Mouse (Mus musculus) bone marrow, adult 2 months (tissue): ENCODE measurements around the gene Kng2. TPM values are rescaled to one million over a fixed set of nuclear protein-coding genes. Genes with fewer than 3 reads are reported as not detected.
"Not testable (repeated sequence)": the region's sequence is repeated elsewhere in the genome, so short reads cannot be mapped to it uniquely, and the experiment has no call there.

Experiments
- H3K27ac ChIP-seq: fragments of 200-500 bp; 2 replicates; pipeline ENCODE4 v1.5.1; 2012; ENCODE audit warnings: low read depth, mild to moderate bottlenecking, control low read depth, inconsistent platforms, low read length; ENCODE audit not compliant: control insufficient read depth, poor library complexity, insufficient read depth
- H3K4me1 ChIP-seq: fragments of 200-500 bp; 2 replicates; pipeline ENCODE4 v1.6.1; 2011; ENCODE audit warnings: low read length; ENCODE audit not compliant: control insufficient read depth, insufficient read depth
- H3K4me3 ChIP-seq: fragments of 200-500 bp; replicated peaks from 2 replicates; pipeline ENCODE3; 2011; ENCODE audit warnings: mild to moderate bottlenecking, low read depth, low read length, control low read depth; ENCODE audit not compliant: control insufficient read depth
- CTCF ChIP-seq: fragments of 200-500 bp; IDR thresholded peaks from 2 replicates; pipeline ENCODE4 v1.5.1; 2011; ENCODE audit warnings: low read length, control low read depth; ENCODE audit not compliant: control insufficient read depth, insufficient read depth
- POLR2A ChIP-seq: fragments of 200-500 bp; IDR thresholded peaks from 2 replicates; pipeline ENCODE4 v1.6.1; 2011; ENCODE audit warnings: low read depth, mild to moderate bottlenecking, control low read depth, low read length, borderline replicate concordance; ENCODE audit not compliant: control insufficient read depth
- WGBS: fragments of 180-500 bp; shearing (Covaris S2); methylation state at CpG from one replicate; pipeline ENCODE4 v1.1.7; 2018; 5-methylcytosine and 5-hydroxymethylcytosine counted together
- polyA plus RNA-seq: library from polyadenylated mRNA; stranded (reverse); fragments of >200 nt; gene quantifications from 2 replicates; pipeline ENCODE4 v1.2.4, GENCODE M21; 2011; ENCODE audit warnings: low replicate concordance; ENCODE audit not compliant: missing spikeins, insufficient read depth, insufficient read length

The Kng2 gene
- polyA plus RNA-seq, 1 experiment, result 54.1 TPM

DNA sequence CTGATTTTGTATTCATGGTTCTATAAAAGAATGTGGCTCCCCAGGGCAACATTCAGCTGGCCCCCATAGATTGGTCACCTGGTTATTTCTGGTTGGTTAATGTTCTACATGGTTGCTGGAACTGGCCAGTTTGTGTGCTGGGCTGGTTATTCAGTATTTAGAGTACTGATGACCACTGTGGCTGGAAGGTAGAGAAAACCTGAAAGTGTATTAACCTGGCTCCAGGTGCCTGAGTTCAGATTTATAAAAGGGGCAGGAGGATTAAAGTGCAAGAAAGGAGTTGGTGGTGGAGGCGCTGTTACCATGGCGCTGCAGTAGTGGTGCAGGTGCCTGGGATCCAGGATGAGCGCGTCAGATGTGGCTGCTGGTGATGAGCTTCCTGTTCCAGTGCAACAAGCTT, 4.4 kb upstream of the Kng2 start:
- WGBS, result 79% methylated on average over 4 of the region's 4 CpGs
- Histone ChIP-seq H3K4me3 (no peak overlapping the region), H3K27ac (no peak overlapping the region), H3K4me1 (no peaks in the 10 kb centered on the region)
- TF ChIP-seq POLR2A, result no peak
- no peak for TF ChIP-seq CTCF

DNA sequence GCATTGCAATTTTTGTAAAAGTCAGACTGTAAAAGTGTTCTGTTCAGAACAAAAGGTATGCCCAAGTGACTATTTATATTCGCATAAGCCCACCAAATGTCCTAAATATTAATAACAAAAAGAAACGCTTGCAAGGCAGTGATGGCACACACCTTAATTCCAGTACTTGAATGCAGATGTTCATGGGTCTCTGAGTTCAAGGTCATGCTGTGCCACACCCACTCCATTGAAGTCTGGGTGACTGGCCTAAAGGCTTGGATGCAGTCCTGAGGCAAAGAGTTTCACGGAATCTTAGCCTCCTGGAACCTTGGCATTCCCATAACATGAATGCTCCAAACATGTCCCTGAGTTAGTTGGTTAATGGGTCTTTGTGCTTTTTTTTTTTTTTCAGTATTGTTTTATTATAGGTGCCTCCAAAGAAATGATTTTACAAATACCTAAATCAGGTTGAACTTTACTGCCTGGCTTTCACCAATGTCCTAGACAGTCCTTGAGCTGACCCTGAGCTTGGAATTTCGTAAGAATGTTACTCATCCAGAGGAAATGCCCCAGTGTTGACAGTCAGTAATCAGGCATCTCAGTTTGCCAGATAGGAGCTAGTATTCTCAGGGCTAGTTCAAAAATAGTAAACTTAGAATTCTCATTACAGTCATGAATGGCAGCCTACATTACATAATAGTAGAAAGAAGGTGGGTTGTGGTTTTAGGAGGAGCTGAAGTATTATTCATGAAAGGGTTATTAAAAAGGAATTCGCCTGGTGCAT, 1.6 kb upstream of the Kng2 start:
- no peak for TF ChIP-seq POLR2A
- no peak for TF ChIP-seq CTCF
- no peaks in the 10 kb centered on the region for H3K4me1 ChIP-seq
- H3K4me3 ChIP-seq, result no peak overlapping the region
- WGBS, result 74% methylated on average over 5 of the region's 5 CpGs
- H3K27ac ChIP-seq, result no peak overlapping the region

DNA sequence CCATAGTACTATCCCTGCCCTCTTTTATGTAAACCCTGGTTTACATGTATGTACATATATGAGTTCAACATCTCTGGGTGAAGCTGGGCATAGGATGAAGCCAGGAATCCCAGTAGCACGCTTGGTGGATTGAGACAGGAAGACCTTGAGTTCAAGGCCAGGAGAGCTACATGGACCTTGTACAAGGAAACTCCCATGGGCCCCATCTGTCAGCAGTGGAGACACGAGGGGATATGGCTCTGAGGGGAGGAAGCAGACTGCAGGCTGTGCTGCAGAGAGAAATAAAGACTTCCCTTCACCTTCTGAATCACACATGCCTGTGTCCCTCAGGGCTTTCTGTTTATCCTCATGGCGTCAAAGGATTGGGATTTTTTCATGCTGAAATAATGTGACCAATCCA, 1.9 kb downstream of the Kng2 start:
- 31% methylated on average over 3 of the region's 3 CpGs for WGBS
- H3K27ac ChIP-seq, H3K4me3 ChIP-seq, H3K4me1 ChIP-seq: not testable (repeated sequence)

DNA sequence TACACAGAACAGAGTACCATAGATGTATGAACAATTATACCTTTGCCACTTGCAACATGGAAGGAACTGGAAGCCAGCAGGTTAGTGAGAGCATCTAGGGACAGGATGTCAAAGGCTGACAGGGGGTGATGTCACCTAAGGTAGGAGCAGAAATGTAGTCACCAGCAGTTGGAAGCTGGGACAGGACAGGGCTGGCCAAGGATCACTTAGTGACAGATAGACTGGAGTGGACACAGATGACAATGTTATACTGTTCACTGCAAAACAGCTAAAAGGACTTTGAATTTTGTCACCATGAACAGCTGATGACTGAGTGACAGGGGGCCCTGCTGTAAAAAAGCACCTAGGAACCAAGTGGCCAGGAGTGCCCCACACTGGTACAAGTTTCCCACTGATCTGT, 2.7 kb downstream of the Kng2 start:
- no peak overlapping the region for H3K4me3 ChIP-seq
- H3K27ac ChIP-seq, result no peak overlapping the region
- H3K4me1 ChIP-seq, result no peaks in the 10 kb centered on the region
- no peak for TF ChIP-seq CTCF
- TF ChIP-seq POLR2A, result no peak

DNA sequence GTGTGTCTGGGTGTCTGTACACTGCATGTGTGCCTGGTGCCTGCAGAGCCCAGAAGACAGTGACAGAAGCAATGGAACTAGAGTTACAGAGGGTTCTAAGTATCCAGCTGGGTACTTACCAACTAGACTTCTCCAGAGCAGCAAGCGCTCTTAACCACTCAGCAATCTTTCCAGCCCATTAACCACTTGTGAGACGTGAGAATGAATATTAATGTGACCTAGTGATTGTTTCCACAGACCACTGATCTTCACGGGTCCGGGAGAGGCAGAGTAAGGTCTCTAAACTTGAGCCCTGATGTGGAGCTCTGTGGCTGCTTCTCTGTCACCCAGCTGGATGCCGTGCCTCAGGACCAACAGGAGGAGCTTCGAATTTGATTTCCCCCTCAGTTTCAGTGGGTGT, 4.2 kb downstream of the Kng2 start:
- 62% methylated on average over 6 of the region's 6 CpGs for WGBS
- no peak for TF ChIP-seq CTCF
- no peak for TF ChIP-seq POLR2A
- H3K27ac ChIP-seq, result no peak overlapping the region
- H3K4me3 ChIP-seq, result no peak overlapping the region
- H3K4me1 ChIP-seq, result no peaks in the 10 kb centered on the region

DNA sequence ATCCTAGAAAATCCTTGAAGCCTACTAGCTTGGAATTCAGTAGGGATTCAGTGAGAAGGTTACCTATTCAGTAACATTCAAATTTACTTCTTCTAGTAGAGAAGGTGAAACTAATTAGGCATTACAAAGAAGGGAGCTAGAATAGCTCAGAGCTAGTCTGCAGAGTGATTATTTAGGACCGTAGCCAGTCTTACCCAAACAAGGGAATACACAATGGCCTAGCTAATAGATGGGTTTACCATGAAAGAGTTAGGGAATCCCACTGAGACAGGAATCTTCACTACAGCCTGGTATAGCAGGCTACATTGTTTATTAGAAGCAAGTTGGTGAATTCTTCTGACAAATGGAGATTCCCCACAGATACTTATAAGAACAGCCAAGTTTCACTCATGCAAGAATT, 8.7 kb downstream of the Kng2 start:
- not testable (repeated sequence) for H3K27ac ChIP-seq, H3K4me3 ChIP-seq, H3K4me1 ChIP-seq
- 82% methylated on average over 1 of the region's 1 CpGs for WGBS

DNA sequence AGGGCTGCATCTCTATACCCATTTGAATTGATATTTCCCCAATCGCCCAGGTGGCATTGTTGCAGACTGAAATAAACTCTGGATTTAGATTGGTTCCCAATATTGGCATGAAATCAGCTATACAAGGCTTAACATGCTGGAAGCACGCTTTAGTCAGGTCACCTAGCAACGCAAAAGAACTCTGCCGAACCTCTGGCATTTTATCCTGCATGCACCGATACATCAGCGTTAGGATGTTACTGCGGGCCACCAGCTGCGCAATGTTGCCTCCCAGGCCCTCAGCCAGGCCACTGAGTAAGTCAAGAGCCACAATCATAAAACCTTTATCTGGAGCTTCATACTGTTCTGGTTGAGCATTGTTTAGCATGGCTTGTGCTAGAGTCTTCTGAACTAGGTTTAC, 14.6 kb downstream of the Kng2 start:
- H3K4me3 ChIP-seq, H3K27ac ChIP-seq, H3K4me1 ChIP-seq: not testable (repeated sequence)
- 84% methylated on average over 8 of the region's 8 CpGs for WGBS

DNA sequence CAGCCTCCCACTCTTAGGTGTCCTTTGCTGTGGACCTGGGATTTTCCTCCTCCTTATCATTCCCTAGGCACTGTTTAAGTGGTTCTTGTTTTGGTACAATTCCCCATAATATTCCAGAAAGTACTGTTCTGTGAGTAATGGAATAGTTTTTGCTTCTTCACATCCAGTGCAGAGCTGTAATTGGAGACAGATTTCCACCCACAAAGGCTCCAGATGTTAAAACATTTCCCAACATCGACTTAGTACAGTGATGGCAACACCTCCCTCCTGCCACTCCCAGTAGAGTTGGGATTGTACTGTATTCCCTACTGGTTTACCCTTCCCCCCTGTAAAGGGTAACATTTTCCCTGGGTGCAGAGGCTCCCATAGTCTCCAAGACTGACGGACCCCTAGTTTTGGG, 15.5 kb downstream of the Kng2 start:
- not testable (repeated sequence) for H3K4me3 ChIP-seq, H3K27ac ChIP-seq, H3K4me1 ChIP-seq
- 84% methylated on average over 2 of the region's 2 CpGs for WGBS

DNA sequence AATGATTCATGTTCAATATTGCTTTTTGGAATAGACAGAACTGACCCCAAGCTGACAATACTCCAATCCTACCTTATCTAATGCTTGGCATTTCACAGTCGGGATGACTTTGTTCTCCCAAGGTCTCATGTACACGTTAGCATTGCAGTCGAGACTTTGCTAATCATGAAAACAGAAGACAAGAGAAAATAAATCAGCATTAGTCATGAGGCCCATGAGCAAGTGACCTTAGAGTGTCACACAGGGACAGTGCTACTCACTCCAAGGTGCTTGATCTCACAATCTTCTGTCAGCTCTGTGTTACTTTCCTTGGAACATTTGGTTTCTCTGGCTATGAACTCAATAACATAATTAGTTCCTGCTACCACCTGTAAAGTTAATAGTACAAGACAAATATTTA, 32.3 kb downstream of the Kng2 start:
- not testable (repeated sequence) for H3K27ac ChIP-seq, H3K4me1 ChIP-seq, H3K4me3 ChIP-seq
- 83% methylated on average over 3 of the region's 3 CpGs for WGBS
